Mouse (Mus musculus) embryonic facial prominence, embryonic 14.5 days (tissue): Measurements from ENCODE around the gene Stim2. TPM values are rescaled to one million over a fixed set of nuclear protein-coding genes. Genes with fewer than 3 reads are reported as not detected.
A peak's percentile ranks its signal among the peaks of the same experiment; 100 is the strongest.

ENCODE experiments used
- ATAC-seq: fragments of 200-750 bp; cut with Nextera tagmentation; 2 replicates; pipeline ENCODE4 v1.8.0; 2017; ENCODE audit warnings: low read depth, moderate number of reproducible peaks, moderate TSS enrichment
- DNase-seq: peaks from one replicate; pipeline ENCODE4 v3.0.0-alpha.2; 2015; ENCODE audit warnings: low spot score
- H3K27ac ChIP-seq: fragments of 300-500 bp; sonication (generic); replicated peaks from 2 replicates; pipeline ENCODE4 v1.5.1; 2014; ENCODE audit warnings: low read depth, mild to moderate bottlenecking, low read length, moderate library complexity
- H3K27me3 ChIP-seq: fragments of 300-500 bp; sonication (generic); replicated peaks from 2 replicates; pipeline ENCODE4 v1.6.1; 2014; ENCODE audit warnings: low read length; ENCODE audit not compliant: control insufficient read depth, insufficient read depth
- H3K36me3 ChIP-seq: fragments of 300-500 bp; sonication (generic); 2 replicates; pipeline ENCODE4 v1.6.1; 2014; ENCODE audit warnings: low read length, mixed read lengths; ENCODE audit not compliant: control insufficient read depth, insufficient read depth
- H3K4me1 ChIP-seq: fragments of 300-500 bp; sonication (generic); 2 replicates; pipeline ENCODE4 v1.6.1; 2014; ENCODE audit warnings: antibody characterized with exemption, low read length; ENCODE audit not compliant: control insufficient read depth, insufficient read depth
- H3K4me2 ChIP-seq: fragments of 300-500 bp; sonication (generic); 2 replicates; pipeline ENCODE4 v1.6.1; 2014; ENCODE audit warnings: low read depth, mild to moderate bottlenecking, low read length, moderate library complexity, mixed read lengths
- H3K4me3 ChIP-seq: fragments of 300-500 bp; sonication (generic); 2 replicates; pipeline ENCODE4 v1.5.1; 2014; ENCODE audit warnings: low read depth, mild to moderate bottlenecking, low read length
- H3K9ac ChIP-seq: fragments of 300-500 bp; sonication (generic); 2 replicates; pipeline ENCODE4 v1.6.1; 2014; ENCODE audit warnings: low read depth, mild to moderate bottlenecking, low read length, moderate library complexity, mixed read lengths
- H3K9me3 ChIP-seq: fragments of 300-500 bp; sonication (generic); 2 replicates; pipeline ENCODE4 v1.6.1; 2016; ENCODE audit warnings: low read length; ENCODE audit not compliant: control insufficient read depth
- WGBS: fragments of 180-500 bp; shearing (Covaris S2); extraction: QIAGEN DNeasy Blood & Tissue Kit; methylation state at CpG from one replicate; pipeline ENCODE4 v1.1.7; 2014; 5-methylcytosine and 5-hydroxymethylcytosine counted together
- polyA plus RNA-seq: library from polyadenylated mRNA; unstranded; fragments of >200 nt; fragmentation: Nextera tagmentation; extraction: Ambion mirVana; gene quantifications from 2 replicates; pipeline ENCODE4 v1.2.1, GENCODE M21; 2014

The Stim2 gene
- 30.5 and 38.1 TPM in 2 replicates for polyA plus RNA-seq

DNA sequence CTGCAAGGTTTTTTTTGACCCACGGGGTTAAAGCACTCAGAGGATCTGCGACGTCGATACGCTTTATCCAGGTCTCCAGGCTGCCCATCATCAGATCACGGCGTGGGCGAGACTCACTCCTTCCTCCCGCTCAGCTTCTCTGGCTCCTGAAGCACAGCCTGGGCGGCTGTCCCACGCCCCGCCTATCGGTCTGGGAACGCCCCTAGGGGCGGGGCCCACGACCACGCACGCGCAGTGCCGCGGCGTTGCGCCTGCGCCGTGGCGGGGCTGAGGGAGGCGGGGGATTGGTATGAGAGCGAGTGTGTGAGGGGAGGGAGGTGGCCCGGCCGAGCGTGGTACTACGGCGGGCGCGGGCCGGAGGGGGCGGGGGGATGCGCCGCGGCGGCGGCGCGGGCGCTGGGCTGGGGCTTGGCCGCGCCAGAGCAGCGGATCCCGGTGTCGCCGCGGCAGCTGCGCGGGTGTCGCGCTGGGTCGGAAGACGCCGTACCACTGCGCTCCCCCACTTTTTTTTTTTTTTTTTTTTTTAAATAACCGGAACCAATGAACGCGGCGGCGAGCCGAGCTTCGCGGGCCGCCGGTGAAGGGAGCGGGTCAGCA, at the start of gene Stim2:
Gene Stim2, plus strand, starts transcription at position 354 of the 597 bp plus-strand sequence.
- 0% methylated on average over 34 of the region's 71 CpGs for WGBS
- Histone ChIP-seq H3K9ac (peak within 1 kb of the TSS; percentile 94), H3K9me3 (no peaks in the 10 kb centered on the region), H3K4me3 (peak within 1 kb of the TSS; percentile 94), H3K4me2 (peak within 1 kb of the TSS; percentile 60), H3K27me3 (no peaks in the 10 kb centered on the region), H3K27ac (peak within 1 kb of the TSS; percentile 90), H3K36me3 (no peaks in the 10 kb centered on the region), H3K4me1 (peaks cover 7% of the 10 kb centered on the region)
- ATAC-seq (peak; percentile 96), DNase-seq (peak; percentile 95)

DNA sequence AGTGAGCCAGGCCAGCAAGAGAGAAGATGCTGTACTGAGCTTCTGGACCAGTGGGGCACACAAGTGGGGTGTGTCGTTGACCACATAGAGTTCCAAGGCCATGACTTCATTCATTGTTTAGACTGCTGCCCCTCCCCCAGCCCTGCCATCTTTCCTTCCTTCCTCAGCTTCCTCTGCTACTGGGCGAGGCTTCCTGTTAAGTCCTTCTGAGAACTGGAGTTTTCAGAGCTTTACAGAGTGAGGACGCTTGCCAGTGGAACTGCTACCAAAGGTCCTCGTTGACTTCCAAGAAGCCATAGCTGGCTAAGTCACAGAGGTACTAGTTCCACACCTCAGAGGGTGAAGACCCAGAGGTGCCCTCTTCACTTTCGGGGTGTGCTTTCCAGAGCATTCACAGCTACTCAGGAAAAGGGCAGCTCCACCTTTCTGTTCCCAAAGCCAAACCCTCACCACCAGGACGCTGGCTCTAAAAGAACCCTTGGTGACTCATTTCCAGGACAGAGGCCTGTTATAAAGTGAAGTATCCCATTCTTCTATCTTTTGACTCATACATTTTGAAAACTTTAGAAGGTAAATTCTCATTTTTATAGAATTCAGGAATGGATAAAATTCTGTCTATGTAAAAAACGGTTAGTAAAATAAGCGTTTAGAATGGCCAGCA, 49.6 kb upstream of the Stim2 start:
- H3K4me2 ChIP-seq, result no peak overlapping the region
- H3K27ac ChIP-seq, result no peak overlapping the region
- H3K4me3 ChIP-seq, result no peak overlapping the region
- no peaks in the 10 kb centered on the region for H3K27me3 ChIP-seq
- H3K9ac ChIP-seq, result no peak overlapping the region
- 83% methylated on average over 8 of the region's 8 CpGs for WGBS
- no peaks in the 10 kb centered on the region for H3K9me3 ChIP-seq
- peaks cover 11% of the 10 kb centered on the region; the same call in 1 of the 2 replicates for H3K4me1 ChIP-seq
- DNase-seq (no peak), ATAC-seq (no peak)
- H3K36me3 ChIP-seq, result no peaks in the 10 kb centered on the region

DNA sequence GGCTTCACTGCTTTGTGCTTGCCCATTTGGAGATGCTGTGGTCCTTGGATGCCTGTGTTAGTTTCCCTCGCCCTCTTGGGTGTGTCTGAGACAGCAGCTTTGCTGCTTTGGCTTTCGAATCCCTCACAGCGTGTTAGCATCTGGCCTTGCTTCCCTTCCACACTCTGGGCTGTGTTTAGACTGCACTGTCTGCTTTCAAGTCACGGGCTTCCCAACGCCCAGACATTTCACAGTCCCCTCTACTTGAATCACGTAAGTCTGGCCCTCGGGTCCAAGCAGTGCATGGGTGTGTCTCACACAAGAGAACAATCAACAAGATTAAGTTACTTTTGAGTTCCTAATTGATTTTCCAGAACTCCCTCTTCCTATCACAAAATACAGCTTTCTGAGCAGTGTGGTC, 48.1 kb upstream of the Stim2 start:
- H3K9me3 ChIP-seq, result no peaks in the 10 kb centered on the region
- H3K27me3 ChIP-seq, result no peaks in the 10 kb centered on the region
- no peak overlapping the region for H3K4me3 ChIP-seq
- DNase-seq (no peak), ATAC-seq (no peak)
- WGBS, result 40% methylated on average over 7 of the region's 7 CpGs
- H3K4me2 ChIP-seq, result no peak overlapping the region
- no peak overlapping the region for H3K27ac ChIP-seq
- H3K36me3 ChIP-seq, result no peaks in the 10 kb centered on the region
- peaks cover 11% of the 10 kb centered on the region; the same call in 1 of the 2 replicates for H3K4me1 ChIP-seq
- H3K9ac ChIP-seq, result no peak overlapping the region

DNA sequence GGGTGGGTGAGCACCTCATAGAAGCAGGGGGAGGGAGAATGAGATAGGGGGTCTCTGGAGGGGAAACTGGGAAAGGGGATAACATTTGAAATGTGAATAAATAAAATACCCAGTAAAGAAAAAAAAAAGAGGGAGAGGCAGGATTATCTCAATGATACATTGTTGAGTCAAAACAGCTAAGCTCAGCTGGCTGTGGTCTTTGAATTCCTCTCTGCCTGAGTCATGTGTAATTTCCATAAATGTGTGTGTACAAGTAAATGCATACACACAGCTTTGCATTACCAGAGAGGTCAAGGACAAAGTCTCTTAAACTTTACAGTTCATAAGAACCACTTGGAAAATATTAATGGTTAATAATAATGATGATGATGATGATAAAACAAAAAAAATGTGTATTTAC, 45.1 kb upstream of the Stim2 start:
- Histone ChIP-seq H3K27ac (no peak overlapping the region), H3K9me3 (0 out of 2 replicates have a peak, but pooled peaks cover 2% of the 10 kb centered on the region), H3K9ac (no peak overlapping the region), H3K4me1 (peaks cover 5% of the 10 kb centered on the region; the same call in 1 of the 2 replicates), H3K36me3 (no peaks in the 10 kb centered on the region), H3K27me3 (no peaks in the 10 kb centered on the region), H3K4me3 (no peak overlapping the region), H3K4me2 (no peak overlapping the region)
- no peak for ATAC-seq
- no peak for DNase-seq

DNA sequence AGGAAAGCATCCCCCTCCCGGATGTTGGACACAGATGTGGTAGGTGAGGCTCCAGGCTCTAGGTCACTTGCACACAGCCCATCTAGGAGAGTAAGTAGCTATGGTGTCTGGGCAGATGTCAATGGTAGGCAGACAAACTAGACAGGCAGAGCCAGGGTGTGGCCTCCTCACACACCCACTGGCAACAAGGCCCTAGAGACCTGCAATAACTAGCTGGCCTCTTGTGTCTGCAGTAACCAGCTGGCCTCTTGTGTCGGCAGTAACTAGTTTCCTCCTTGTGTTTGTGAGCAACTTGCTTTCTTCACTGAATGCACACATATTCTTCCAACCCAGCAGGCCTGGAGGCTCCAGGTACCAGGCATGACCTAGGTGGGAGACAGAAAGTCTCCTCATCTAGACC, 44.5 kb upstream of the Stim2 start:
- Histone ChIP-seq H3K36me3 (no peaks in the 10 kb centered on the region), H3K9me3 (0 out of 2 replicates have a peak, but pooled peaks cover 2% of the 10 kb centered on the region), H3K4me1 (peaks cover 5% of the 10 kb centered on the region; the same call in 1 of the 2 replicates), H3K4me3 (no peak overlapping the region), H3K27me3 (no peaks in the 10 kb centered on the region), H3K4me2 (no peak overlapping the region), H3K27ac (no peak overlapping the region), H3K9ac (no peak overlapping the region)
- DNase-seq (no peak), ATAC-seq (no peak)
- 87% methylated on average over 2 of the region's 2 CpGs for WGBS

DNA sequence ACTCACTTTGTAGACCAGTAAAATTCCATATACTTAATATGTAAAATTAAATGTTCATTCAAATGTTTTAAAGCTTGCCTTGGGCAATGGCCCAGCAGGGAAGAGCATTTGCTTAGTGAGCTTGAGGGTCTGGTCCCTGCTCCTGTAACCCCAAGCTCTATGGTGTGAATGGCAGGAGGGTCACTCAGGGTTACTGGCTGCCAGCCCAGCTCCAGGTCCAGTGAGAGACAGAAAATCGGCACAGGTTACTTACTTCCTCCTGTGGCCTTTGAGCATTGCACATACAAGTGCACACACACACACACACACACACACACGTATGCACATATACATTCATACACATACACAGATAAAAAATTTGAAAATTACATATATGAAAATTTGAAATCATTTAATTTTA, 42.3 kb upstream of the Stim2 start:
- DNase-seq, result no peak
- ATAC-seq, result no peak

DNA sequence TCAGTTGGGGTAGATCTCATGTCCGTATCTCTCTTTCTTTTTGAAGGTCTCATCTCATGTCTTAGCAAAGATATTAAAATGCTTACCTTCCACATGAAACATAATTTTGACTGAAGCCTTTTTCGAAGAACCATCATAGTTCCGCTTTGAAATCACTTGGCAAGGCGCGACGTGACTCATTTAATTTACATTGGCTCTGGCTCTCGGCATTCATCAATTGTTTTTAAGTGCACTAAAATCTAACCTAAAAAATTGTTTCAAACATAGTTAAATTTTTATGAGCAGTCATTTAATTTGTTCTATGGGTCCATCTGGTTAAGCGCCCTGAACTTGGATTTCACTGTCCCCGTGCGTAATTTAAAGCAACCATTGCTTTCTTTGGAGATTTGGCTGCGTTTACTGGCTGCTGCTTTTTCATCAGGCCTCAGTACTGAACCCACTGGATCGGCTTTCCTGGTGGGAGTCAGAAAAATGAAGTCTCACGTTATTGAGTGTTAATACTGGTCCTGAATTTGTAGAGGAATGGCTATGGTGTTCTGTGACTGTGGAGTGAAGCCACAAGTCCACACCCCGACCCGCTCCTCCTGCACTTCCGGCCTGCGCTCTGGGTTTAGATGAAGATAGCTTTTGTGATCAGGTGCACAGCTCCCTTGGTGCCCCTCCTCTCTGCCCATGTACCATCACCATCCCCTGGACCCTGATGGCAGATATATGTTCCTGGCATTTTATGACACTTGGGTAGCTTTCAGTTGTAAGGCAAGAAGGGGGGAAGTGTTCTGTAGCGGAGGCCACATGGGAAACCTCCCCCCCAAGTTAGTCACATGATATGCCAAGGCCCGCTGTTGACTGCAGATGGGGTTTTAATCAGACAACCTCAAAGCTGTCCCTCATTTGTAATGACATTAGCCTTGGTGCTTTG, 41.6 kb upstream of the Stim2 start:
- DNase-seq, result no peak
- no peaks in the 10 kb centered on the region for H3K4me1 ChIP-seq
- 0 out of 2 replicates have a peak, but pooled peaks cover 2% of the 10 kb centered on the region for H3K9me3 ChIP-seq
- H3K36me3 ChIP-seq, result no peaks in the 10 kb centered on the region
- no peaks in the 10 kb centered on the region for H3K27me3 ChIP-seq
- H3K4me2 ChIP-seq, result no peak overlapping the region
- no peak overlapping the region for H3K4me3 ChIP-seq
- H3K27ac ChIP-seq, result no peak overlapping the region
- 80% methylated on average over 19 of the region's 19 CpGs for WGBS
- ATAC-seq, result no peak
- H3K9ac ChIP-seq, result no peak overlapping the region

More for the DNA sequence above, 42.3 kb upstream of the Stim2 start:
- H3K36me3 ChIP-seq, result no peaks in the 10 kb centered on the region
- H3K9me3 ChIP-seq, result 0 out of 2 replicates have a peak, but pooled peaks cover 2% of the 10 kb centered on the region
- no peak overlapping the region for H3K4me2 ChIP-seq
- no peak overlapping the region for H3K4me3 ChIP-seq
- no peaks in the 10 kb centered on the region for H3K27me3 ChIP-seq
- WGBS, result 81% methylated on average over 2 of the region's 2 CpGs
- no peak overlapping the region for H3K9ac ChIP-seq
- H3K4me1 ChIP-seq, result no peaks in the 10 kb centered on the region
- no peak overlapping the region for H3K27ac ChIP-seq

DNA sequence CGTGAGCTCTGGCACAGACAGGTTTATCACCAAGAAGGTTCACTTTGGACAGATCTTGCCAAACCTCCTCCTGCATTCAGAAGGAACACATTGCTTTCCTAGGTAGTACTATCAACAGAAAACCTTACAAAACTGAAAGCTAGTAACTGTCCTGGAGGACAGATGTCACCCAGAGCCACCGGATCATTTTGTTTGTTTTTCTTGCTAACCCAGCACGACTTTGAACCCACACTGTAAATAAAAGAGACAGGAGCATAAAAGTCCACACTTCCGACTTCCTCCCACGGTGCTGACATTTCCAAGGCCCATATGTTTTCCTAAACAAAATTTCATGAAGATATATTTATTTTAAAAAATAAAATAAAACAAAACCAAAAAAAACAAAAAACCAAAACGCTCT, 41.0 kb upstream of the Stim2 start:
- no peak for ATAC-seq
- no peak overlapping the region for H3K4me3 ChIP-seq
- H3K27ac ChIP-seq, result no peak overlapping the region
- WGBS, result 52% methylated on average over 6 of the region's 6 CpGs
- no peaks in the 10 kb centered on the region for H3K4me1 ChIP-seq
- DNase-seq, result no peak
- H3K9ac ChIP-seq, result no peak overlapping the region
- H3K4me2 ChIP-seq, result no peak overlapping the region
- H3K9me3 ChIP-seq, result 0 out of 2 replicates have a peak, but pooled peaks cover 2% of the 10 kb centered on the region
- H3K27me3 ChIP-seq, result no peaks in the 10 kb centered on the region
- H3K36me3 ChIP-seq, result no peaks in the 10 kb centered on the region
